Mouse (Mus musculus) adrenal gland, postnatal 0 days (tissue): ENCODE results near the gene Tmod3. TPM values are rescaled to one million over a fixed set of nuclear protein-coding genes. Genes with fewer than 3 reads are reported as not detected.

ENCODE experiments used
- polyA plus RNA-seq: library from polyadenylated mRNA; unstranded; fragments of >200 nt; fragmentation: Nextera tagmentation; extraction: Ambion mirVana; gene quantifications from 2 replicates; pipeline ENCODE4 v1.2.1, GENCODE M21; 2015

Tmod3 gene
- 71.7 and 75.7 TPM in 2 replicates for polyA plus RNA-seq

GRCm38 (mm10) chr9:75559512-75560012 is at the start of gene Tmod3:
Gene Tmod3, minus strand, starts transcription at chr9:75559657.

Other genes starting within 250 kb of the Tmod3 start
- gene Bcl2l10, start 211.9 kb downstream of the Tmod3 start, polyA plus RNA-seq = 0.22 TPM in 1 of 2 replicates, not detected in the other
- 19.8 and 25.1 TPM in 2 replicates for gene Mapk6, start 149.7 kb downstream of the Tmod3 start, polyA plus RNA-seq
- gene Leo1, start 118.1 kb downstream of the Tmod3 start, polyA plus RNA-seq = 18.7 and 21.9 TPM in 2 replicates
- gene Tmod2, start 51.7 kb upstream of the Tmod3 start, polyA plus RNA-seq = 49.2 and 95.4 TPM in 2 replicates
- 47.3 and 49.0 TPM in 2 replicates for gene Lysmd2, start 66.1 kb upstream of the Tmod3 start, polyA plus RNA-seq
- 27.8 and 41.9 TPM in 2 replicates for gene Scg3, start 124.4 kb upstream of the Tmod3 start, polyA plus RNA-seq
- gene Bmp5, start 215.7 kb upstream of the Tmod3 start, polyA plus RNA-seq = 2.5 and 3.7 TPM in 2 replicates